Mouse (Mus musculus): ENCODE measurements at regions not wholly inside any gene's neighbourhood (a gene's known extent, or its start where the extent isn't known, plus 50 kb on each side); places are given as distances from the start of the nearest gene placed in this dataset.

DNA sequence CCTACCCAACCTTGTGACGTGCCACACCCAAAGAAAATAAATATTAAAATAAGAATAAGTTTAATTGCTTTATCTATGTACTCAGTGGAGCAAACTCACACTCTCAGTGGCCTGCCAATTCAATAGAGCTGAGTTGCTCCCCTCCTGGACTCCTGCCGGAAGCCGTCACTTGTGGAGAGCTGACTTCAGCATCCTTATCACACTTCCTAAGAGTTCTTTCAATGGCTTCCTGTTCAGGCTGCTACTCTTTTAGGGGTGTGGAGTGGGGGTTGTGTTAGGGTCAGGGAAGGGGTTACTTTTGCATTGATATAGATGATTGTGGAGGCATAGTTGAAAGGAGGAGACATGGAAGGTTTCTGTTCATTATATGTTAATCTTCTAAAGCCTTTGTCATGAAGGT is 147.7 kb downstream of the Dusp6 start:
- DNase-seq (ENCODE audit: extremely low spot score in 1 of 2, low spot score in 1 of 2) = no peak

DNA sequence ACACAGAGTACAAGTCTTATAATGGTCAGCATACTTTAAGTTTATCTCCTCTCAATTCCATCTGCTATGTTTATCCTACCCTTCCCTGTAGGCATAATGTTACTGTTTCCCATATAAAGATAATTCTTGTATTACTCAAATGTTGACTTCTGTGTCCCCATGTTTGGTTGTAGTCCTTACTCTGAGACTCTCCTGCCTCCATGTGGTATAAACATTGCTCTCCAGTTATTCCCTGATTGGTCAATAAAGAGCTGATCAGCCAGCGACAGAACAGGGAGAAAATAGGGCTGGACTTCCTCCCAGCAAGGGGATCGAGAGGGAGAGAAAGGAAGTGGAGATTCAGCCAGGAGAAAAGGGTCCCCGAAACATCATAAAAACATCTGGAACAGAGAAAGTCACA is 150.4 kb downstream of the Dusp6 start:
- no peak for DNase-seq (ENCODE audit: extremely low spot score in 1 of 2, low spot score in 1 of 2)

DNA sequence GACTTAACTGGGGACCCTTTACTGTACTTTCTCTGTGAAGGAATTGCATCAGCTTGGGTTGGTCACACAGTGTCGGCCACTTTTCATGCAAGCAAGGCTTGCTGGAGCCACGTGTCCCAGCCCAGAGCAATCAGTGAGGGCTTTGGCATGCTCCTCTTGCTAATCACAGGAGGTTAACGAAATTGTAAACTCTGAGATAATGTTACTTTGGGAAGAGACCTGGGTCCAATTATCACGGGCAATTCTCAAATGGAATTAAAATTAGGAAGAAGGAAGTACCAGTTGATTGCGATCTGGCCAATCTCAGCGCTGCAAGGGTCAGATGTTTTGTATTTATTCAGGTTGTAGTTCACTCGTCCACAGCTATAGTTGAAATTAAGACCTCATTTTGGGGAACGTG is 153.2 kb downstream of the Dusp6 start:
- DNase-seq (ENCODE audit: extremely low spot score in 1 of 2, low spot score in 1 of 2) = no peak

- DNase-seq (ENCODE audit: extremely low spot score in 1 of 2, low spot score in 1 of 2) = no peak
Measured at GRCm38 (mm10) chr10:99416896-99417479, 154.0 kb downstream of the Dusp6 start.

- DNase-seq (ENCODE audit: extremely low spot score in 1 of 2, low spot score in 1 of 2) = no peak
Measured at GRCm38 (mm10) chr10:99417591-99417990, 154.6 kb downstream of the Dusp6 start.

- no peak for DNase-seq (ENCODE audit: extremely low spot score in 1 of 2, low spot score in 1 of 2)
Measured at GRCm38 (mm10) chr10:99418497-99418896, 155.5 kb downstream of the Dusp6 start.

- DNase-seq (ENCODE audit: extremely low spot score in 1 of 2, low spot score in 1 of 2) = no peak
Measured at GRCm38 (mm10) chr10:99419532-99419931, 156.5 kb downstream of the Dusp6 start.

DNA sequence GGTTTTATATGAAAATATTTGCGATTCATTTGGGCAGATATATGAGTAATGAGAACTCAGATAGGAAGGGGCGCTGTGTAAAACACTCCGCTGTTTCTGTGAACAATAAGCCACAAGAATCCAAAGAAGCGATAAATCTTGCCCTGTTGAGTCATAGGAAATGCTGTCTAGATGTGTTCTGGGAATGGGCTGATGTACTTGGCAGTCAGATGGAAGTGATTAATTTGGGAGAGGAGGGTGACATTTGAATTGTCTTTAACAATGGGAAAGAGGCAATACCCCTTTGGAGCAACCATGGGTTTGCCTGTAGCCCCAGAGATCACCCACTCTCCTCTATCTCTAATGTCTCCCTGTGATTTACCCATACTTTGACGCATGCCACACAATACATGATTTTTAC is 160.4 kb downstream of the Dusp6 start:
- no peak for DNase-seq (ENCODE audit: extremely low spot score in 1 of 2, low spot score in 1 of 2)

- DNase-seq (ENCODE audit: extremely low spot score in 1 of 2, low spot score in 1 of 2) = no peak
Measured at GRCm38 (mm10) chr10:99425265-99425664, 162.2 kb downstream of the Dusp6 start.

DNA sequence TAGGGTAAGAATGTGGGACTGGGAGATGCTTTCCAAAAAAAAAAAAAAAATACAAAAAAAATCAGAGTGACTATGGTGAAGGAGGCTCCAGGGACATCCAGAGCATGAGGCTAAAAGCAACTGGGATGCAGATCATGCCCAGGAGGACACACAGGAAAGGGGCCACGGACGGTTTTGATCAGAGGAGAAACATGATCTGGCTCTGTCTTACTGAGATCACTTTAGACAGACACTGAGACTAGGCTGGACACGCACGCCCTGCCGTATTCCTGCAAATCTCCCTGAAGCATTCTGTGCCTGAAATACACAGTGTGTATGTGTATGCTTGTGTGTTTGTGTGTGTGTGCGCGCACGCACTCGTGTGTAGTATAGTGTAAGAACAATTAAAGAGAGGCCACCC is 167.1 kb downstream of the Dusp6 start:
- DNase-seq (ENCODE audit: extremely low spot score in 1 of 2, low spot score in 1 of 2) = no peak

GRCm38 (mm10) chr10:99430669-99431561 is 167.9 kb downstream of the Dusp6 start:
- peak in 1 of 2 experiments; percentile 47 for DNase-seq (ENCODE audit: extremely low spot score in 1 of 2, low spot score in 1 of 2)

DNA sequence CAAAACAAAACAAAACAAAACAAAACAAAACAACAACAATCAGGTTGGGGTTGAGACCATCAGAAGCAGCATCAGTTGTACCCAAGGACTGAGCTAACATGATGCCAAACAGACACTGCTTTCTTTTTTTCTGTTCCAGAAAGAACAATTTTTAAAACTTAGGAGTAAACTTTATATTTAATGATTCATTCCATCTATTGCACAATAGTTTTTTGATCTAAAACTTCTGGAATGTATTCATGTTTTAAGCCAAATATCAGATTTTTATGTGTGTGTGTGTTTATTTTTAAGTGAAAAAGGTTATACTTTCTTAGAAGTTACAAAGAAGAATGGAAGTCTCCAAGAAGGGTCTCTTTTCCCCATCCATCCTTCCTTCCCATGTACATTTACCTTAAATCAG is 174.0 kb downstream of the Dusp6 start:
- no peak for DNase-seq (ENCODE audit: extremely low spot score in 1 of 2, low spot score in 1 of 2)

DNA sequence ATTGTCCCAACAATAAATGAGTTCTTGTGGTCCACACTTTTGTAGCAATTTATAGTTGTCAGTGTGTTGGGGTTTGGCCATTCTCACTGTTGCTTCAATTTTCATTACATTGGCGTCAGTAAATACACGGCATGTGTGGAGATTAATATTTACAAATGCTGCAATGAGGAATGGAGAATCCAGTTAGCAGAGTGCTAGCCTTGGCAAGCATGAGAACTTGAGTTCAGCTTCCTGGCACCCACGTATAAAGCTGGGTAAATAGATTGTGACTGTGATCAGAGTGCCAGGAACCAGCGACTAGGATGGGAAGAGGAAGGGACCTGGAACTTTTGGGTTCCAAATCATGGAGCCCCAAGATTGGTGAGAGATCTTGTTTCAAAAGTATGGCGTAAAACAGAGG is 177.1 kb downstream of the Dusp6 start:
- DNase-seq (ENCODE audit: extremely low spot score in 1 of 2, low spot score in 1 of 2) = no peak

DNA sequence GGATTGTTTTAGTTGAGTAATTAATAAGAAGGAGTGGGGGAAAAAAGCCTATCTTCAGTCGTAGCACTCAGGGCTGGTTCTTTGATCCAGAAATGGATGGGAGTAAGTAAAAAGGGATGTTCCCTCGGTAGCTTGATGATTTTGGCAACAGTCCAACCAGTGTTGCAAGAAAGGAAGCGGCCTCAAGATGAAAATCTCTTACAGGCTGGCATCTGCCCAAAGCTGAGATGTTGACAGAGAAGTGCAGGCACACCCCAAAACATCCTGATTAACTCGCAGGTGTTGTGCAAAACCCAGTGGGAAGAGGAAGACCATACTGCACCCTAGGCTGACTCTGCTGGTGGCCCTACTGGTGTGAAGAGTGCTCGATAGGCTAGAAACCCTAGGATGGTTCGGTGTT is 178.0 kb downstream of the Dusp6 start:
- DNase-seq (ENCODE audit: extremely low spot score in 1 of 2, low spot score in 1 of 2) = peak; percentile 52 to 74

DNA sequence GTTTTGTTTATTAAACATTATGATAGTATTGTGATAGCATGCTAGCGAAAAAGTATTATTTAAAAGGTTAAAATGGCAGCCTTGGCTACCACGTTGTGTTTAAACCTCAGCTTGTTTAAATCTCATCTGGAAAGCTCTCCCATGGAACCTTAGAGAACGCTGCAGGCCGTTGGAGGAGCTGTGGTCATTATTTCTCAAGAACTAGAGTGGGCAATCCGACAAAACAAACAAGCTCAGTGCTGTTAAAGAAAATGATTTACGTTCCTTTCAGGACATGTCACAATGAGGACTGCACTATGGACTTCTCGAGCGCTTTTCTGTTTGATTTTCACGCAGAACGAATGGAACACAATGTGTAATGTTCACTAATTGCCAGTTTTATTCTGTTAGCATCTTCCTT is 178.9 kb downstream of the Dusp6 start:
- DNase-seq (ENCODE audit: extremely low spot score in 1 of 2, low spot score in 1 of 2) = no peak

- no peak for DNase-seq (ENCODE audit: extremely low spot score in 1 of 2, low spot score in 1 of 2)
Measured at GRCm38 (mm10) chr10:99443453-99444170, 180.6 kb downstream of the Dusp6 start.

- no peak for DNase-seq (ENCODE audit: extremely low spot score in 1 of 2, low spot score in 1 of 2)
Measured at GRCm38 (mm10) chr10:99450714-99451625, 187.9 kb downstream of the Dusp6 start.

DNA sequence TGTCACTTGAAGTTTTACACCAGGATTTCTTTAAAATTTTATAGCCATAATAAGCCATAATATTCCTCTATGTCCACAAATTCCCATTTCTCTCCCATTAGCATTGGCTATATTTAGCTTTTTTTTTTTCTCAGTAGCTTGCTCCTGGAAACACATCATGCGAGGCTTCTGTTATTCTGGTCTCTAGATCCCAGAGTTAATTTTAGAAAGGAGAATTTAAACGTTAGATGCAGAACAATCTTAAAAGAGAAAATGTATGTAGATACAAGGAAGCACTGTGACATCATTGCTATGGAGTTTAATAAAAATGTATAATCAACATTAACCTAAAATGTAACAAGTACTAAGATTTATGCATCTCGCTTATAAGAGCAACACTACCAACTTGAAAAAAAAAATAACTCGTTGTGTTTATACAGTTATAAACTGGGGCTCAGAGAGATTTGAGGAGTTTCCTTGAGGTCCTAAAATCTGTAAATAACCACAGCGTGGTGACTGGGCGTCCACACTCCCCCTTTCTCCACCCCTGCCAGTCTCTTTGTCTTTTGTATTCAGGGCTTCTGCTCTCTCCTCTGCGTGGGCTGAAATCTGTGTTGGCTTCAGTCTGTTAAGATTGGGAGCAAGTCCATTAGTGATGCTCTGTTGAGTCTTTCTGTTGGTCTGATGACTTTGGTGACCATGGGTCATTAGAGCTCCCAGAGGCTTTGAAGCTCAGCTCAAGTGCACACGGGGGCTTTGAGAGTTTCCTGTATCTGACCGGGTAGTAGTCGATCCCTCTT is 188.8 kb downstream of the Dusp6 start:
- peak in 1 of 2 experiments; percentile 33 for DNase-seq (ENCODE audit: extremely low spot score in 1 of 2, low spot score in 1 of 2)

DNA sequence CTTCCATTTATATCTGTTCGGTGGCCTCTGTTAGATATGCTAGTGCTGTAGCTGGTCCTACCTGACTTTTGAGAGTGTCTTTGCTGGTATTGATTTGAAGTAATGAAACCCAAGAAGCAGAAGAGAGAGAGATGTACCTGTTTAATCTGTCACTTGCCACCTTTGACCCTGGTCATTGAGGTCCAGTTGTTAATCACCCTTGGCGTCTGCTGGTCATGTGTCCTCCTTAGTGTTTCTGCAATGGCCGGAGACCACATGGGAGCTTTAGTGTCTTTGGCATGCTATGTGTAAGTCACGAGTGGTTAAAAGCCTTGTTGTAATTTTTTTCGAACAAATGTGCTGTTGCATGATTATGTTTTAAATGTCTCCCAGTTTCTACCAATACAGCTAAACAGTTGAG is 193.1 kb downstream of the Dusp6 start:
- no peak for DNase-seq (ENCODE audit: extremely low spot score in 1 of 2, low spot score in 1 of 2)

- no peak for DNase-seq (ENCODE audit: extremely low spot score in 1 of 2, low spot score in 1 of 2)
Measured at GRCm38 (mm10) chr10:99458047-99458446, 195.0 kb downstream of the Dusp6 start.
